Mouse (Mus musculus): ENCODE results near the gene Nps. TPM values are rescaled to one million over a fixed set of nuclear protein-coding genes. Genes with fewer than 3 reads are reported as not detected.
"Not testable (repeated sequence)": the region's sequence is repeated elsewhere in the genome, so short reads cannot be mapped to it uniquely, and the experiment has no call there.

Nps gene
- polyA plus RNA-seq (2015; fragmentation: Nextera tagmentation; extraction: Ambion mirVana): not detected in 2 replicates

- WGBS: 88% methylated on average over 19 of the region's 19 CpGs
- H3K9ac ChIP-seq; H3K27me3 ChIP-seq (replicated peaks); H3K4me2 ChIP-seq (replicated peaks); H3K4me3 ChIP-seq (replicated peaks); ATAC-seq; H3K4me1 ChIP-seq (replicated peaks); H3K36me3 ChIP-seq; H3K27ac ChIP-seq; H3K9me3 ChIP-seq: not testable (repeated sequence)
Observed at GRCm38 (mm10) chr7:135258053-135258753, at the start of gene Nps. Nps (plus strand) TSS chr7:135258703.

- Histone ChIP-seq H3K9me3 (no peaks in the 10 kb centered on the region), H3K27ac (no peak overlapping the region), H3K4me2 (replicated peaks) (no peak overlapping the region), H3K9ac (no peak overlapping the region), H3K27me3 (replicated peaks) (no peaks in the 10 kb centered on the region), H3K36me3 (no peaks in the 10 kb centered on the region), H3K4me3 (replicated peaks) (no peak overlapping the region), H3K4me1 (replicated peaks) (no peaks in the 10 kb centered on the region)
- 93% methylated on average over 6 of the region's 6 CpGs for WGBS
- no peak for ATAC-seq
Observed at GRCm38 (mm10) chr7:135208947-135209567, 49.4 kb upstream of the Nps start.

GRCm38 (mm10) chr7:135210296-135210695, 48.2 kb upstream of the Nps start:
- H3K9ac ChIP-seq: no peak overlapping the region

GRCm38 (mm10) chr7:135210831-135211230, 47.7 kb upstream of the Nps start:
- Histone ChIP-seq H3K4me3 (replicated peaks) (no peak overlapping the region), H3K4me2 (replicated peaks) (no peak overlapping the region), H3K9ac (no peak overlapping the region), H3K4me1 (replicated peaks) (no peaks in the 10 kb centered on the region), H3K27me3 (replicated peaks) (no peaks in the 10 kb centered on the region), H3K9me3 (no peaks in the 10 kb centered on the region), H3K36me3 (no peaks in the 10 kb centered on the region), H3K27ac (no peak overlapping the region)
- WGBS: 84% methylated on average over 2 of the region's 2 CpGs
- ATAC-seq: no peak

More at GRCm38 (mm10) chr7:135210296-135210695, 48.2 kb upstream of the Nps start:
- ATAC-seq: no peak
- H3K4me2 ChIP-seq (replicated peaks): no peak overlapping the region
- H3K4me1 ChIP-seq (replicated peaks): no peaks in the 10 kb centered on the region
- no peaks in the 10 kb centered on the region for H3K9me3 ChIP-seq
- H3K4me3 ChIP-seq (replicated peaks): no peak overlapping the region
- H3K36me3 ChIP-seq: no peaks in the 10 kb centered on the region
- no peak overlapping the region for H3K27ac ChIP-seq
- no peaks in the 10 kb centered on the region for H3K27me3 ChIP-seq (replicated peaks)

- ATAC-seq: peak; percentile 61; the same call in 1 of the 2 replicates
- H3K4me3 ChIP-seq (replicated peaks): no peak overlapping the region
- 37% methylated on average over 2 of the region's 2 CpGs for WGBS
- H3K9me3 ChIP-seq: no peaks in the 10 kb centered on the region
- no peaks in the 10 kb centered on the region for H3K27me3 ChIP-seq (replicated peaks)
- no peak overlapping the region for H3K4me2 ChIP-seq (replicated peaks)
- no peak overlapping the region for H3K27ac ChIP-seq
- H3K4me1 ChIP-seq (replicated peaks): no peaks in the 10 kb centered on the region
- H3K36me3 ChIP-seq: no peaks in the 10 kb centered on the region
- H3K9ac ChIP-seq: no peak overlapping the region
Observed at GRCm38 (mm10) chr7:135212505-135212904, 46.0 kb upstream of the Nps start.

- ATAC-seq: no peak
- no peaks in the 10 kb centered on the region for H3K4me1 ChIP-seq (replicated peaks)
- no peaks in the 10 kb centered on the region for H3K9me3 ChIP-seq
- H3K27ac ChIP-seq: no peak overlapping the region
- 81% methylated on average over 2 of the region's 2 CpGs for whole genome bisulfite sequencing
- H3K9ac ChIP-seq: no peak overlapping the region
- H3K36me3 ChIP-seq: no peaks in the 10 kb centered on the region
- H3K27me3 ChIP-seq (replicated peaks): no peaks in the 10 kb centered on the region
- H3K4me3 ChIP-seq (replicated peaks): no peak overlapping the region
- H3K4me2 ChIP-seq (replicated peaks): no peak overlapping the region
Observed at GRCm38 (mm10) chr7:135221475-135221874, 37.0 kb upstream of the Nps start.

- no peak overlapping the region for H3K4me2 ChIP-seq (replicated peaks)
- H3K9ac ChIP-seq: no peak overlapping the region
- H3K4me1 ChIP-seq (replicated peaks): no peaks in the 10 kb centered on the region
- ATAC-seq: no peak
- no peak overlapping the region for H3K4me3 ChIP-seq (replicated peaks)
- no peaks in the 10 kb centered on the region for H3K9me3 ChIP-seq
- H3K27ac ChIP-seq: no peak overlapping the region
- no peaks in the 10 kb centered on the region for H3K27me3 ChIP-seq (replicated peaks)
- WGBS: 85% methylated on average over 5 of the region's 5 CpGs
- no peaks in the 10 kb centered on the region for H3K36me3 ChIP-seq
Observed at GRCm38 (mm10) chr7:135226021-135226420, 32.5 kb upstream of the Nps start.

GRCm38 (mm10) chr7:135237152-135237551, 21.4 kb upstream of the Nps start:
- Histone ChIP-seq H3K9ac (no peak overlapping the region), H3K27ac (no peak overlapping the region), H3K36me3 (no peaks in the 10 kb centered on the region), H3K4me1 (replicated peaks) (peaks cover 6% of the 10 kb centered on the region; the same call in 1 of the 2 replicates), H3K27me3 (replicated peaks) (0 out of 2 replicates have a peak, but pooled peaks cover 3% of the 10 kb centered on the region), H3K4me3 (replicated peaks) (no peak overlapping the region), H3K9me3 (no peaks in the 10 kb centered on the region), H3K4me2 (replicated peaks) (no peak overlapping the region)
- peak; percentile 75 for ATAC-seq
- WGBS: 39% methylated on average over 3 of the region's 3 CpGs

- Histone ChIP-seq H3K4me1 (replicated peaks) (peaks cover 6% of the 10 kb centered on the region; the same call in 1 of the 2 replicates), H3K4me2 (replicated peaks) (no peak overlapping the region), H3K36me3 (no peaks in the 10 kb centered on the region), H3K27ac (no peak overlapping the region), H3K27me3 (replicated peaks) (no peaks in the 10 kb centered on the region), H3K9ac (no peak overlapping the region), H3K9me3 (no peaks in the 10 kb centered on the region), H3K4me3 (replicated peaks) (no peak overlapping the region)
- WGBS: 81% methylated on average over 4 of the region's 4 CpGs
- ATAC-seq: no peak
Observed at GRCm38 (mm10) chr7:135239441-135239840, 19.1 kb upstream of the Nps start.

GRCm38 (mm10) chr7:135240006-135240405, 18.5 kb upstream of the Nps start:
- Histone ChIP-seq H3K9me3 (no peaks in the 10 kb centered on the region), H3K27me3 (replicated peaks) (no peaks in the 10 kb centered on the region), H3K9ac (no peak overlapping the region), H3K4me1 (replicated peaks) (peaks cover 6% of the 10 kb centered on the region; the same call in 1 of the 2 replicates), H3K4me3 (replicated peaks) (no peak overlapping the region), H3K36me3 (no peaks in the 10 kb centered on the region), H3K27ac (no peak overlapping the region), H3K4me2 (replicated peaks) (no peak overlapping the region)
- ATAC-seq: no peak
- WGBS: 82% methylated on average over 6 of the region's 6 CpGs

GRCm38 (mm10) chr7:135240636-135241035, 17.9 kb upstream of the Nps start:
- Histone ChIP-seq H3K4me3 (replicated peaks) (no peak overlapping the region), H3K36me3 (no peaks in the 10 kb centered on the region), H3K4me1 (replicated peaks) (peaks cover 6% of the 10 kb centered on the region; the same call in 1 of the 2 replicates), H3K27ac (no peak overlapping the region), H3K9me3 (no peaks in the 10 kb centered on the region), H3K9ac (no peak overlapping the region), H3K27me3 (replicated peaks) (no peaks in the 10 kb centered on the region), H3K4me2 (replicated peaks) (no peak overlapping the region)
- WGBS: 81% methylated on average over 2 of the region's 2 CpGs
- no peak for ATAC-seq

- Histone ChIP-seq H3K27ac (no peak overlapping the region), H3K4me3 (replicated peaks) (no peak overlapping the region), H3K27me3 (replicated peaks) (no peaks in the 10 kb centered on the region), H3K36me3 (no peaks in the 10 kb centered on the region), H3K9ac (no peak overlapping the region), H3K4me2 (replicated peaks) (no peak overlapping the region), H3K4me1 (replicated peaks) (no peaks in the 10 kb centered on the region), H3K9me3 (no peaks in the 10 kb centered on the region)
- no peak for ATAC-seq
- 73% methylated on average over 9 of the region's 9 CpGs for WGBS
Observed at GRCm38 (mm10) chr7:135244171-135244880, 14.2 kb upstream of the Nps start.
